Mouse (Mus musculus): Measurements from ENCODE around the gene Phgdh. TPM values are rescaled to one million over a fixed set of nuclear protein-coding genes. Genes with fewer than 3 reads are reported as not detected.

Gene Phgdh
- polyA plus RNA-seq, 1 experiment, result 125 TPM

DNA sequence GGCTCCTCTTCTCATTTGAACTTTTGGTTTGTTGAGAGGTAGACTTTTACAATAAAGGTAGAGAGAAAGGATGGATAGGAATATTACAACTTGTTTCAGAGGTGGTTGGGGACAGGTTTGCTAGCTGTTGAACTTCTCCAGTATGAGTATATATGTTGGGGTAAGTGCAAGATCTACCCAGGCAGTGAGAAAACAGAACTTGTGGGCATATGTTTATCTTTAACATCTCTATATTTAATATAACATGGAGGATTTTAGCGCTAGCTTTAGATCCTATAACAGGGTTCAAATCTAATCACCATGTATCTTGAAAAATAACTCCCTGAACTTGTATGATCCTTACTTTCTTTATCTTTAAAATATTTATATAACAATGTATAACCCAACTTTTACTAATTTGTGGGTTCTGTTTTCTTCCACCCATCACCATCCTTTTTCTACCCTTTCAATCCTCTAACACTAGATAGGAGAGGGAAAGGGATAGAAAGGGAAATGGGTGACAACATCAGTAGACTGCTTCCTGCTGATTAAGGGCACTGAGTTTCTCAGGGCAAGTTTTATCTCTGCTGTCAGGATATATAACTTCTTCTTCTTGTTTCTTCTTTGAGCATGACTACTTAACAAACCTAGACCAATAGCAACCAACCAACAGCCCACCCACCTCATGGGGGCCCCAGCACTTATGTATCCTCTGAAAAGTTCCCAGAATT, 40.2 kb downstream of the Phgdh start:
- Histone ChIP-seq H3K4me3 (ENCODE audit: low read depth, low read length) (no peak overlapping the region), H3K4me1 (ENCODE audit: control insufficient read depth, insufficient read depth, low read length) (no peaks in the 10 kb centered on the region), H3K27ac (ENCODE audit: insufficient read depth, low read length) (no peak overlapping the region), H3K36me3 (ENCODE audit: control insufficient read depth, insufficient read depth, low read length, poor library complexity, severe bottlenecking) (no peaks in the 10 kb centered on the region), H3K9ac (ENCODE audit: low read depth, poor library complexity, severe bottlenecking) (no peak overlapping the region), H3K9me3 (replicated peaks; ENCODE audit: control insufficient read depth, insufficient read depth, low read length, poor library complexity, severe bottlenecking) (peaks cover 6% of the 10 kb centered on the region), H3K27me3 (ENCODE audit: control insufficient read depth, insufficient read depth, low read length, poor library complexity, severe bottlenecking) (no peaks in the 10 kb centered on the region)
- TF ChIP-seq EP300 (IDR thresholded peaks at IDR 0.05; ENCODE audit: insufficient read depth, low read depth, low read length), result no peak
- no peak for TF ChIP-seq POLR2A (IDR thresholded peaks at IDR 0.05; ENCODE audit: insufficient read depth, low read length)
- no peak for TF ChIP-seq CTCF (IDR thresholded peaks at IDR 0.05; ENCODE audit: low read depth, low read length)

DNA sequence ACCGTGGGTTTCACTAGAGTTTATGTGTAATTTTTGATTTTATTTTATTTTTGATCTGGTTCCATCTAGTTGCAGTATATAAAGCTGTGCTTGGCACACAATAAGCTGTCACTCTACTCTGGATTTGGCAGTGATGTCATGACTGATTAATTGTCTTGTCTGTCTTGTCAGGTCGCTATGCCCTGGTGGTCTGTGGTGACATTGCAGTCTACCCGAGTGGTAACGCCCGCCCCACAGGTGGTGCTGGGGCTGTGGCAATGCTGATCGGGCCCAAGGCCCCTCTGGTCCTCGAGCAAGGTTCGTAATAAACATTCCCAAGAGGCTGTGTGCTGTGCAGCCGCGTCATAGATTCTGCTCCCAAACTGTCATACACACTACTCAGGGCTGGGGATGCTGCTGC, 43.8 kb downstream of the Phgdh start:
- H3K36me3 ChIP-seq (ENCODE audit: control insufficient read depth, insufficient read depth, low read length, poor library complexity, severe bottlenecking), result no peaks in the 10 kb centered on the region
- no peaks in the 10 kb centered on the region for H3K9me3 ChIP-seq (replicated peaks; ENCODE audit: control insufficient read depth, insufficient read depth, low read length, poor library complexity, severe bottlenecking)
- H3K27ac ChIP-seq (ENCODE audit: insufficient read depth, low read length), result no peak overlapping the region
- H3K4me1 ChIP-seq (ENCODE audit: control insufficient read depth, insufficient read depth, low read length), result no peaks in the 10 kb centered on the region
- no peaks in the 10 kb centered on the region for H3K27me3 ChIP-seq (ENCODE audit: control insufficient read depth, insufficient read depth, low read length, poor library complexity, severe bottlenecking)
- H3K9ac ChIP-seq (ENCODE audit: low read depth, poor library complexity, severe bottlenecking), result no peak overlapping the region
- TF ChIP-seq CTCF (IDR thresholded peaks at IDR 0.05; ENCODE audit: low read depth, low read length), result no peak
- TF ChIP-seq POLR2A (IDR thresholded peaks at IDR 0.05; ENCODE audit: insufficient read depth, low read length), result no peak
- no peak for TF ChIP-seq EP300 (IDR thresholded peaks at IDR 0.05; ENCODE audit: insufficient read depth, low read depth, low read length)
- no peak overlapping the region for H3K4me3 ChIP-seq (ENCODE audit: low read depth, low read length)

DNA sequence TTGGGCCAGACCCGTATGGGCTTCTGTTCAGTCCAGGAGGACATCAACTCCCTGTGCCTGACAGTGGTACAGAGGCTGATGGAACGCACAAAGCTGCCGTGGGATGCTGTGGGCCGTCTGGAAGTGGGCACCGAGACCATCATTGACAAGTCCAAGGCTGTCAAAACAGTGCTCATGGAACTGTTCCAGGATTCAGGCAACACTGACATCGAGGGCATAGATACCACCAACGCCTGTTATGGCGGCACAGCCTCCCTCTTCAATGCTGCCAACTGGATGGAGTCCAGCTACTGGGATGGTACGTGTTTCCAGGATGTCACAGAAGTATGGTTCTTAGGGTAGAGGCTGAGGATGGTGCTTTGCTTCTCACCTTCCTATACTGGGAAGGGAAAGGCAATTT, 48.7 kb downstream of the Phgdh start:
- H3K36me3 ChIP-seq (ENCODE audit: control insufficient read depth, insufficient read depth, low read length, poor library complexity, severe bottlenecking), result no peaks in the 10 kb centered on the region
- no peaks in the 10 kb centered on the region for H3K4me1 ChIP-seq (ENCODE audit: control insufficient read depth, insufficient read depth, low read length)
- no peak for TF ChIP-seq CTCF (IDR thresholded peaks at IDR 0.05; ENCODE audit: low read depth, low read length)
- no peak for TF ChIP-seq EP300 (IDR thresholded peaks at IDR 0.05; ENCODE audit: insufficient read depth, low read depth, low read length)
- no peak for TF ChIP-seq POLR2A (IDR thresholded peaks at IDR 0.05; ENCODE audit: insufficient read depth, low read length)
- H3K9ac ChIP-seq (ENCODE audit: low read depth, poor library complexity, severe bottlenecking), result no peak overlapping the region
- H3K27me3 ChIP-seq (ENCODE audit: control insufficient read depth, insufficient read depth, low read length, poor library complexity, severe bottlenecking), result no peaks in the 10 kb centered on the region
- H3K9me3 ChIP-seq (replicated peaks; ENCODE audit: control insufficient read depth, insufficient read depth, low read length, poor library complexity, severe bottlenecking), result no peaks in the 10 kb centered on the region
- no peak overlapping the region for H3K27ac ChIP-seq (ENCODE audit: insufficient read depth, low read length)
- H3K4me3 ChIP-seq (ENCODE audit: low read depth, low read length), result no peak overlapping the region

DNA sequence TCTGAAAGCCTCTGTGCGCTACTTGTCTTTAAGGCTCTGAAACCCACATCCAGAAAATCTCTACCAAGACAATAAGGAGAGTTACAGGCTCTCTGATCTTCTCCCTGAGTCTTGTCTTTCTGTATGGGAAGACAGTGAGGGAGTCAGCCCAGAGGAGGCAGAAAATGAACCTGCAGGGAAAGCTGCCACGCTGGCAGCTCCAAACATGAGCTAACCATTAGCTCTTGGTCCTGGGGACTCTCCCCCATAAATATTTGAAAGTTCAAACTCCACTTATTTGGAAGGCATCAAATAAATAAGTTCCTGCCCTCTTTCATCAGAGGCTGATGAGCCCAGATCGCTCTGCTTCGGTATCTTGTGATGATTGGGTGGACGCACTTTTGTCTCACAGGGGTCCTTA, 56.6 kb downstream of the Phgdh start:
- no peaks in the 10 kb centered on the region for H3K4me1 ChIP-seq (ENCODE audit: control insufficient read depth, insufficient read depth, low read length)
- H3K27me3 ChIP-seq (ENCODE audit: control insufficient read depth, insufficient read depth, low read length, poor library complexity, severe bottlenecking), result no peaks in the 10 kb centered on the region
- TF ChIP-seq CTCF (IDR thresholded peaks at IDR 0.05; ENCODE audit: low read depth, low read length) (no peak), POLR2A (IDR thresholded peaks at IDR 0.05; ENCODE audit: insufficient read depth, low read length) (no peak), EP300 (IDR thresholded peaks at IDR 0.05; ENCODE audit: insufficient read depth, low read depth, low read length) (no peak)

DNA sequence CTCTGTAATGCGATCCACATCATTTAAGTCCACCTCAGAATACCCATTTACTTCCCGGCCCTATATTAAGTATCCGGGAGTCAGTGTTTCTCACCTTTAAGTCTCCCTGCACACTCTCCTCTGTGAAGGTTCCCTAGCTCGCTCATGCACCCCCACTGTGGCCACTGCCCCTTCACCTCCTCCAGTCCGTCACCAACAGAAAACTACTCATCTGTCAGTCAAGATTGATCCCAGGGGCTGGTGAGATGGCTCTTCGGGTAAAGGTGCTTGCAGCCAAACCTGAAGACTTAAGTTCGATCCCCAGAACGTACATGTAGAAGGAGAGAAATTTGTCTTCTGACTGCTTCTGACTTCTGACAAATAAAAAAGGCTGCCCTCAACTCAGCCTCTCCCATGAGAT, 57.4 kb downstream of the Phgdh start:
- H3K36me3 ChIP-seq (ENCODE audit: control insufficient read depth, insufficient read depth, low read length, poor library complexity, severe bottlenecking), result no peaks in the 10 kb centered on the region
- H3K27ac ChIP-seq (ENCODE audit: insufficient read depth, low read length), result no peak overlapping the region
- no peak overlapping the region for H3K4me3 ChIP-seq (ENCODE audit: low read depth, low read length)
- no peaks in the 10 kb centered on the region for H3K27me3 ChIP-seq (ENCODE audit: control insufficient read depth, insufficient read depth, low read length, poor library complexity, severe bottlenecking)
- H3K9ac ChIP-seq (ENCODE audit: low read depth, poor library complexity, severe bottlenecking), result no peak overlapping the region
- TF ChIP-seq CTCF (IDR thresholded peaks at IDR 0.05; ENCODE audit: low read depth, low read length) (no peak), EP300 (IDR thresholded peaks at IDR 0.05; ENCODE audit: insufficient read depth, low read depth, low read length) (no peak), POLR2A (IDR thresholded peaks at IDR 0.05; ENCODE audit: insufficient read depth, low read length) (no peak)
- H3K4me1 ChIP-seq (ENCODE audit: control insufficient read depth, insufficient read depth, low read length), result no peaks in the 10 kb centered on the region
- H3K9me3 ChIP-seq (replicated peaks; ENCODE audit: control insufficient read depth, insufficient read depth, low read length, poor library complexity, severe bottlenecking), result no peaks in the 10 kb centered on the region; the same call in 1 of the 2 replicates

More for the DNA sequence above, 56.6 kb downstream of the Phgdh start:
- Histone ChIP-seq H3K36me3 (ENCODE audit: control insufficient read depth, insufficient read depth, low read length, poor library complexity, severe bottlenecking) (no peaks in the 10 kb centered on the region), H3K27ac (ENCODE audit: insufficient read depth, low read length) (no peak overlapping the region), H3K9ac (ENCODE audit: low read depth, poor library complexity, severe bottlenecking) (no peak overlapping the region), H3K9me3 (replicated peaks; ENCODE audit: control insufficient read depth, insufficient read depth, low read length, poor library complexity, severe bottlenecking) (no peaks in the 10 kb centered on the region; the same call in 1 of the 2 replicates), H3K4me3 (ENCODE audit: low read depth, low read length) (no peak overlapping the region)

DNA sequence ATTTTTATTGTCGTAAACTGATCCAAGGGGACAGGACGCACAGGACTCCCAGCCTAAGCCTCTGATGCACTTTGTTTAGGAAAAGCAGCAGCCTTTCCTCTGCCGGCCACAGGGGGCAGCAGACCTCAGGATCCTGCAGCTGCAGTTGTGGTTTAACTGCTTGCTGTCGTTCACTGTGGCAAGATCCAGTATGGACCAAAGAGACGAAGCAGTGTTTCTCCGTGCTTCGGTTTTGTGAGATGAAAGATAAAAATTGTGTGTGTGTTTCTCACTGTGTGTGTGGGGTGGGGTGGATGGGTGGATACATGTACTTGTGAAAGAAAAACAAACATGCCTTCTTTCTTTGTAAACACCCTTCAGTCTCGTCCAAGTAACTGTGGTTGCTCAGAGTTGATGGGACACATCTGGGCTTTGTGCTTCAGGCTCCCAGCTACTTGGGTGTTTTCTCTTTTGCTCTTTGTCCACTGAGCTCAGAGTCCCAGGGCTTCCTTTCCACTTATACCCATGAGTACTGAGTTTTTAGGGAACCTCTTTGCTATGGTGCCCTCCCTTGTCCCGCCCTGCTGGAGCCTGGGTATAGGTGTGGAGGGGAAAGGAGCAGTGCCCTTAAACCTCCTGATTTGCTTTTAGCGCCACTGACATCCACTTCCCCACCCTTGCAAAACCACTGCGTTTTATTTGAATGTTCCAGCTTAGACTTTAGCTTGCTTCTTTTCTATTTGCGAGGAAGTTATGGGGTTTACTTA, 58.7 kb downstream of the Phgdh start:
- H3K9ac ChIP-seq (ENCODE audit: low read depth, poor library complexity, severe bottlenecking), result no peak overlapping the region
- no peak overlapping the region for H3K4me3 ChIP-seq (ENCODE audit: low read depth, low read length)
- H3K9me3 ChIP-seq (replicated peaks; ENCODE audit: control insufficient read depth, insufficient read depth, low read length, poor library complexity, severe bottlenecking), result no peaks in the 10 kb centered on the region; the same call in 1 of the 2 replicates
- H3K27me3 ChIP-seq (ENCODE audit: control insufficient read depth, insufficient read depth, low read length, poor library complexity, severe bottlenecking), result no peaks in the 10 kb centered on the region
- TF ChIP-seq CTCF (IDR thresholded peaks at IDR 0.05; ENCODE audit: low read depth, low read length), result peak; percentile 90
- TF ChIP-seq POLR2A (IDR thresholded peaks at IDR 0.05; ENCODE audit: insufficient read depth, low read length), result no peak
- H3K27ac ChIP-seq (ENCODE audit: insufficient read depth, low read length), result no peak overlapping the region
- H3K36me3 ChIP-seq (ENCODE audit: control insufficient read depth, insufficient read depth, low read length, poor library complexity, severe bottlenecking), result no peaks in the 10 kb centered on the region
- no peaks in the 10 kb centered on the region for H3K4me1 ChIP-seq (ENCODE audit: control insufficient read depth, insufficient read depth, low read length)

Measured in ES-Bruce4 (cell line).